Mouse (Mus musculus) lung, adult 2 months (tissue): ENCODE data around the gene Pafah2.

Source experiments
- CTCF ChIP-seq: fragments of 200-500 bp; IDR thresholded peaks from 2 replicates; pipeline ENCODE4 v1.5.1; 2011; ENCODE audit warnings: mild to moderate bottlenecking, low read length, control low read depth; ENCODE audit not compliant: insufficient read depth
- POLR2A ChIP-seq: fragments of 200-500 bp; IDR thresholded peaks from 2 replicates; pipeline ENCODE4 v1.6.1; 2011; ENCODE audit warnings: low read depth, mild to moderate bottlenecking, control low read depth, low read length, borderline replicate concordance; ENCODE audit errors: extremely low read depth

DNA sequence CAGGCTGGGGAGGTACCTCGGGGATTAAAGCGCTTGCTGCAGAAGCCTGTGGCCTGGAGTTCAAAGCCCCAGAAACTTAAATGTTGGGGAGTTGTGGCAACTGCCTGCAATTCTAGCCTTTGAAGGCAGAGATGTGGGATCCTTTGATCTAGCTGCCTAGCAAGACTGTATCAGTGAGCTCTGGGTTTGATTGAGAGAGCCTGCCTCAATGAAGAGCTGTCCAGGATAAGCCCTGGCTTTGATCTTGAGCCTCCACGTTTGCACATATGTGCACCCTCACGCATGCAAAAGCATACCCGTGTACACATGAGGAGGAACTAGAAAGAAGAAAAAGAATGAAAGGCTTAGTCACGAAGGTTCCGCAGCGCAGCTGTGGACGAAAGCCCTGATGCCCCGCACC is 40.5 kb downstream of the Pafah2 start:
- TF ChIP-seq CTCF (no peak), POLR2A (no peak)
